Mouse (Mus musculus) midbrain, embryonic 10.5 days (tissue): Measurements from ENCODE around the gene Mdc1. TPM values are rescaled to one million over a fixed set of nuclear protein-coding genes. Genes with fewer than 3 reads are reported as not detected.

Source experiments
- microRNA-seq: library from miRNA; unstranded; fragments of <30 nt; microRNA quantifications from one replicate; pipeline ENCODE4, GENCODE M21; 2017
- polyA plus RNA-seq: library from polyadenylated mRNA; unstranded; fragments of >200 nt; fragmentation: Nextera tagmentation; extraction: Ambion mirVana; gene quantifications from 2 replicates; pipeline ENCODE4 v1.2.1, GENCODE M21; 2016

Gene Mdc1
- polyA plus RNA-seq, 1 experiment from 2014 or later = 21.1 TPM

Small RNAs within 50 kb of the gene (microRNA-seq; reads per million reads assigned to microRNA genes)
- gene Gm28033 = 2.1 reads per million

Other genes with a start within 250 kb of the Mdc1 start
- not detected in 2 replicates for gene Sfta2, start 240.0 kb upstream of the Mdc1 start, polyA plus RNA-seq
- gene Gm9573, start 214.9 kb upstream of the Mdc1 start, polyA plus RNA-seq = not detected in 2 replicates
- 0.17 and 0.22 TPM in 2 replicates for gene Mucl3, start 197.8 kb upstream of the Mdc1 start, polyA plus RNA-seq
- gene Vars2, start 173.9 kb upstream of the Mdc1 start, polyA plus RNA-seq = 19.3 and 20.6 TPM in 2 replicates
- 50.1 and 52.3 TPM in 2 replicates for gene Gtf2h4, start 167.8 kb upstream of the Mdc1 start, polyA plus RNA-seq
- 142 and 193 TPM in 2 replicates for gene Ddr1, start 136.9 kb upstream of the Mdc1 start, polyA plus RNA-seq
- 3.0 and 3.7 TPM in 2 replicates for gene Ier3, start 19.8 kb upstream of the Mdc1 start, polyA plus RNA-seq
- gene Flot1, start 18.3 kb upstream of the Mdc1 start, polyA plus RNA-seq = 54.8 and 59.3 TPM in 2 replicates
- gene Tubb5, start 3.2 kb upstream of the Mdc1 start, polyA plus RNA-seq = 1,574 and 1,617 TPM in 2 replicates
- gene Nrm, start 19.8 kb downstream of the Mdc1 start, polyA plus RNA-seq = 80.0 and 84.5 TPM in 2 replicates
- 21.8 and 27.6 TPM in 2 replicates for gene Ppp1r18, start 24.1 kb downstream of the Mdc1 start, polyA plus RNA-seq
- 51.6 and 54.3 TPM in 2 replicates for gene Dhx16, start 38.3 kb downstream of the Mdc1 start, polyA plus RNA-seq
- 29.0 and 29.6 TPM in 2 replicates for gene 2310061I04Rik, start 55.9 kb downstream of the Mdc1 start, polyA plus RNA-seq
- 124 and 178 TPM in 2 replicates for gene Atat1, start 68.6 kb downstream of the Mdc1 start, polyA plus RNA-seq
- gene Mrps18b, start 74.9 kb downstream of the Mdc1 start, polyA plus RNA-seq = 72.2 and 92.6 TPM in 2 replicates
- 58.8 and 63.3 TPM in 2 replicates for gene Ppp1r10, start 74.9 kb downstream of the Mdc1 start, polyA plus RNA-seq
- 117 and 121 TPM in 2 replicates for gene Abcf1, start 128.2 kb downstream of the Mdc1 start, polyA plus RNA-seq
- gene Gnl1, start 138.3 kb downstream of the Mdc1 start, polyA plus RNA-seq = 56.3 and 59.7 TPM in 2 replicates
- gene Prr3, start 138.7 kb downstream of the Mdc1 start, polyA plus RNA-seq = 45.3 and 50.1 TPM in 2 replicates
- gene H2-T24, start 179.0 kb downstream of the Mdc1 start, polyA plus RNA-seq = 4.4 and 5.9 TPM in 2 replicates
- gene H2-T23, start 191.3 kb downstream of the Mdc1 start, polyA plus RNA-seq = 3.5 and 4.9 TPM in 2 replicates
- gene H2-T22, start 201.2 kb downstream of the Mdc1 start, polyA plus RNA-seq = 7.0 and 8.4 TPM in 2 replicates
- not detected in 2 replicates for gene Gm6034, start 201.4 kb downstream of the Mdc1 start, polyA plus RNA-seq
- not detected in 2 replicates for gene Gm11127, start 216.9 kb downstream of the Mdc1 start, polyA plus RNA-seq